Mouse (Mus musculus): ENCODE measurements around the gene Josd2. TPM values are rescaled to one million over a fixed set of nuclear protein-coding genes. Genes with fewer than 3 reads are reported as not detected.

Gene Josd2
- polyA plus RNA-seq, 1 experiment from 2014 or later: 78.5 TPM

DNA sequence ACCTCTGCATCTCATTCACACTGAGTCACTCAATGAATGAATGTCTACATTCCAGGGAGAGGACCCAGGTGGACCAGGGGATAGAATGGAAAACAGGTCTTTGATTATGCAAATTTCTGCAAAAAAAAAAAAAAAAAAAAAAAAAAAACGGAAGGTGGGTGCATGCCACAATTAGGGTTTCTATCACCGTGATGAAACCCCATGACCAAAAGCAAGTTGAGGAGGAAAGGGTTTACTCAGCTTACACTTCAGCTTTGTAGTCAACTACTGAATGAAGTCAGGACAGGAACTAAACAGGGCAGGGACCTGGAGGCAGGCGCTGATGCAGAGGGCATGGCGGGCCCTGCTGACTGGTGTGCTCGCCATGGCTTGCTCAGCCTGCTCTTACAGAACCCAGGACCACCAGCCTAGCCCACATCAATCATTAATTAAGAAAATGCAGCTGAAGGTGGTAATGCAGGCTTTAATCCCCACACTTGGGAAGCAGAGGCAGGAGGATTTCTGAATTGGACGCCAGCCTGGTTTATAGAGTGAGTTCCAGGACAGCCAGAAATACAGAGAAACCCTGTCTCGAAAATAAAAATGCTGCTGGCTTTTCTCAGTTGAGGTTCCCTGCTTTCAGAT is 17.9 kb downstream of the Josd2 start:
- H3K27ac ChIP-seq: no peak overlapping the region
- H3K4me3 ChIP-seq: no peak overlapping the region
- 81% methylated on average over 7 of the region's 7 CpGs for WGBS
- H3K27me3 ChIP-seq (ENCODE audit: poor library complexity, severe bottlenecking): peaks cover 22% of the 10 kb centered on the region
- H3K4me1 ChIP-seq: peaks cover 10% of the 10 kb centered on the region
- no peak for DNase-seq (ENCODE audit: extremely low spot score, low spot score)
- H3K36me3 ChIP-seq (replicated peaks): peaks cover 24% of the 10 kb centered on the region
- H3K9me3 ChIP-seq: no peaks in the 10 kb centered on the region

DNA sequence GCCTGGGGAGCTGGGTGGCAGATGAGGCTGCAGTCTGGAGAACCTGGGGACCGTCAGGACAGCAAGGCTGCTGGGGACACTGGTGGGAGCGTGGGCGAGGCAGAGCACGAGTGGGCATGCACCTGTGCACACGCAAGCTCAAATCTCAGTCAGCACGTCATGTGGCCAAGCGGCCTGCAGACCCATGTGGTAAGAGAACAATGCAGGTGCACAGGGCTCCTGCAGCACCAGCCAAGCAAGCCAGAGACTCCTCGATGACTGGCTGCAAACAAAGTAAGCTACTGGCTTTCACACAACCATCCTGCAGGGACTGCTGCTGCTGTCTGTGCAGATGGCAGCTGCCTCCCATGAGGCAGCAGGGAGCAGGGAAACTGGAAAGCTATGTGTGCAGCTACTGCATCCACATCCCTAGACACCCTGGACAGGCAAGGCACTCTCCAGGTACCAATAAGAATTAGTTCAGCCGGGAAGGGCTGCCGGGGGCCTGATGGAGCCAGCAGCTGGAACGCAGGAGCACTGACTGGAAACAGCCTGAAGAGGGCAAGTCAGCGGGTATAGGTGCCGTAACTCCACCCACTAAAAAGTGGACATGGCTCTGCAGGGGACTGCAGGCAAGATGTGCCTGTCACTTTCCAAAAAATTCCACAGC is 19.3 kb downstream of the Josd2 start:
- no peaks in the 10 kb centered on the region for H3K9me3 ChIP-seq
- no peak for DNase-seq (ENCODE audit: extremely low spot score, low spot score)
- H3K36me3 ChIP-seq (replicated peaks): peaks cover 38% of the 10 kb centered on the region
- H3K27me3 ChIP-seq (ENCODE audit: poor library complexity, severe bottlenecking): peaks cover 11% of the 10 kb centered on the region
- 67% methylated on average over 13 of the region's 13 CpGs for WGBS
- H3K4me3 ChIP-seq: no peak overlapping the region
- H3K4me1 ChIP-seq: peaks cover 10% of the 10 kb centered on the region
- peak overlapping the region; percentile 41; the same call in 1 of the 2 replicates for H3K27ac ChIP-seq

DNA sequence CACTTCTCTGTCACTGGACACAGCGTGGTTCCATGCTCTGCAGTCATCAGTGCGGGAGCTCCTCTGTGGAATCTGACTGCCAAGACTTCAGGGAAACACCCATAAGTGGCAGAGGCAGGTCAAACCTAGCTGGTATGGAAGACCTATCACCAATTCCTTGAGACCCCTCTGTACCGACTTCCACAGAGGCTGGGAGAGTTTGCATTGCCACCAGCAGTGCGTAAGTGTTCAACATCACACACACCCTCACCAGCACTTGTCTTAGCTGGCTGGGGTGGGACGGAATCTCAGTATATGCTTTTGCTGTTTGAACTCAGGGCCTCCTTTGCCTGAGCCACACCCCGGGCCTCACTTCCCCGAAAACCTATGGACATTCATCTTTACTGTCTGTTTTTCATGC is 20.2 kb downstream of the Josd2 start:
- 92% methylated on average over 7 of the region's 7 CpGs for WGBS
- no peak overlapping the region for H3K4me3 ChIP-seq
- peaks cover 47% of the 10 kb centered on the region for H3K36me3 ChIP-seq (replicated peaks)

DNA sequence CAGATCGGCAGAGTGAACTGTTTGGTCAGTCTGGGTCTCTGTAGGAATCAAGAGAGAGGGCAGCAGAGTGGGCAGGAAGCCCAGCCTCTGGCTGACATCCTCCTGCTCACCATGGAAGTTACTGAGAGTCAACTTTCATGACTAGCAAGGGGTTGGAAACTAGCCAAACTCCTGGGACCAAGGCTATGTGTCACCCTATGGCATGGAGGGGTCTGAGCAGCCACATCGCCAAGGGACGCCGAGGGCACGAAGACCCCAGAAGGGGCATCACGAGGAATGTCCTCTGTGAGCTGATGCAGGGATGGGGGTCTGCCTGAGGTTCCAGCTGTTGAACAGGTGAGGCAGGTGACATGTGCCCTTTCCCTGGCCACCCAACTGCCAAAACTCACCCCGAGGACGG is 20.8 kb downstream of the Josd2 start:
- DNase-seq (ENCODE audit: extremely low spot score, low spot score): no peak
- Histone ChIP-seq H3K4me3 (no peak overlapping the region), H3K27ac (no peak overlapping the region), H3K27me3 (ENCODE audit: poor library complexity, severe bottlenecking) (no peaks in the 10 kb centered on the region), H3K9me3 (no peaks in the 10 kb centered on the region), H3K4me1 (peaks cover 10% of the 10 kb centered on the region), H3K36me3 (replicated peaks) (peaks cover 53% of the 10 kb centered on the region)
- 93% methylated on average over 8 of the region's 8 CpGs for WGBS

More for the DNA sequence above, 20.2 kb downstream of the Josd2 start:
- DNase-seq (ENCODE audit: extremely low spot score, low spot score): no peak
- no peaks in the 10 kb centered on the region for H3K9me3 ChIP-seq
- peaks cover 10% of the 10 kb centered on the region for H3K4me1 ChIP-seq
- H3K27ac ChIP-seq: no peak overlapping the region
- 0 out of 2 replicates have a peak, but pooled peaks cover 3% of the 10 kb centered on the region for H3K27me3 ChIP-seq (ENCODE audit: poor library complexity, severe bottlenecking)

DNA sequence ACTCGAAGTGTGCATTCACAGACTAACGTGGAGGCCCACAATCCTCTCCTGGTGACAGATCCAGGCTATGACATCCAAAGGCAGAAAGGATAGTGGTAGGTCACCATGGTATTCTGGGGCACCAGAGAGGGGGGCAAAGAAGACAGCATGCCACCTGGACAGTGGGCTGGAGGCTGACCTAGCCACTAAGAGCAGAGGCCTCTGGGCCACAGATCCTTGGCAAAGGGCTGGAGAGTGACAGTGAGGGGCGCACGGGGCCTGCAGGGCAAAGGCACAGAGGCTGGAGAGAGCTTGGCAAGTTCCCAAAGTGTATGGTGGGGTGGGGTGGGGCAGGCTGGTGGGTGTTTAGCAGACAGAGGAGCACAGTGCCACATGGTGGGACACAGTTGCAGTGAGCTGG is 22.5 kb downstream of the Josd2 start:
- Histone ChIP-seq H3K4me3 (no peak overlapping the region), H3K27me3 (ENCODE audit: poor library complexity, severe bottlenecking) (no peaks in the 10 kb centered on the region), H3K27ac (no peak overlapping the region), H3K4me1 (peaks cover 18% of the 10 kb centered on the region), H3K36me3 (replicated peaks) (peaks cover 66% of the 10 kb centered on the region), H3K9me3 (no peaks in the 10 kb centered on the region)
- no peak for DNase-seq (ENCODE audit: extremely low spot score, low spot score)
- 95% methylated on average over 4 of the region's 4 CpGs for WGBS

DNA sequence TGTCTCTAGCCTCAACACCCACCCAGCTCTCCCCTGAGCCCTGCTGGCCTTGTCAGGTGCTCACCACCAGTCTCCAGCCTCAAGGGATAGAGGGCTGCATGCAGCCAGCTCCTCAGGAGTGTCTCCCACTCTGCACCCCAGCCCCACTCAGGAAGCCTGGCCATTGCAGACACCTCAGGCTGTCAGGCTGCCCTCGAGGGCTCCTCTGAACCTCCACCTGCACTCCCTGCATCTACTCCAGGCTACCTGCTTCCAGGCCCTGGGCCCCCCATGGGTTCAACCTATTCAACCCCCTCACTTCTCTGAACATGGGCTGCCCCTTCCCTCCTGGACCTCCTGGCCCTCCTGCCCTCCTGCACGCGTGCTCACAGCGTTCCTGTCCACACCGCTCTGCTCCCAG is 23.6 kb downstream of the Josd2 start:
- Histone ChIP-seq H3K4me3 (no peak overlapping the region), H3K27ac (no peak overlapping the region), H3K4me1 (peaks cover 24% of the 10 kb centered on the region), H3K36me3 (replicated peaks) (peaks cover 66% of the 10 kb centered on the region), H3K9me3 (no peaks in the 10 kb centered on the region), H3K27me3 (ENCODE audit: poor library complexity, severe bottlenecking) (no peaks in the 10 kb centered on the region)
- WGBS: 96% methylated on average over 5 of the region's 5 CpGs
- DNase-seq (ENCODE audit: extremely low spot score, low spot score): no peak

DNA sequence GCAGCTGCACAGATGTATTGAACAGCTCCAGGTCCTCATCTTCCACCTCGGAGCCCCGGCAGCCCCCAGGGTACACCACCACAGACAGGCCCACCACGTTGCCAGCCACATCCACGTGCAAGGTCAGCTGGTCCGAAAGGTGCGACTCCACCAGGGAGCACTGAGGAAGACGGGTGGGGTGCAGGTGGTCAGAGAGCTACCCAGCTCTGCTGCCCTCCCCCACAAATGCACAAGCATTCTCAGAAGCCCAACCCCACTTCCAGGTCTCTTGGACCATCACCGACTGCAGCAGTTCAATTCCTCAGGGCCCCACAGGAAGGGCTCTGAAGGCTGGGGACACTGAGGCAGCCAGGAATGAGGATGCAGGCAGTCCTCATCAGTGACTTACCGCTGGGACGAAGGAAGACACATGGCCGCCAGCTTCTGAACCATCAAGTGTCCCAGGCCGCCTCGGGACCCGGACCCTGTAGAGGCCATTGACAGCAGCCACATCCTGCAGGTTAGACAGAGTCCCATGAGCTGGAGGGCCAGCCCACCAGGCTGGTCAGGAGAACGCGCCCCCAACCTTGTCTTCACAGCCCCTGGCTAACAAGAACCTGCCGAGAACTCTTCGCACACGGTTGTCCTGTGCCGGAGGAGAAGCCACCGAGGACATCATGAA is 24.5 kb downstream of the Josd2 start:
- H3K36me3 ChIP-seq (replicated peaks): peaks cover 66% of the 10 kb centered on the region
- no peak overlapping the region for H3K4me3 ChIP-seq
- WGBS: 92% methylated on average over 21 of the region's 21 CpGs
- no peak for DNase-seq (ENCODE audit: extremely low spot score, low spot score)
- no peaks in the 10 kb centered on the region for H3K27me3 ChIP-seq (ENCODE audit: poor library complexity, severe bottlenecking)
- no peaks in the 10 kb centered on the region for H3K9me3 ChIP-seq
- no peak overlapping the region for H3K27ac ChIP-seq
- H3K4me1 ChIP-seq: peaks cover 22% of the 10 kb centered on the region

DNA sequence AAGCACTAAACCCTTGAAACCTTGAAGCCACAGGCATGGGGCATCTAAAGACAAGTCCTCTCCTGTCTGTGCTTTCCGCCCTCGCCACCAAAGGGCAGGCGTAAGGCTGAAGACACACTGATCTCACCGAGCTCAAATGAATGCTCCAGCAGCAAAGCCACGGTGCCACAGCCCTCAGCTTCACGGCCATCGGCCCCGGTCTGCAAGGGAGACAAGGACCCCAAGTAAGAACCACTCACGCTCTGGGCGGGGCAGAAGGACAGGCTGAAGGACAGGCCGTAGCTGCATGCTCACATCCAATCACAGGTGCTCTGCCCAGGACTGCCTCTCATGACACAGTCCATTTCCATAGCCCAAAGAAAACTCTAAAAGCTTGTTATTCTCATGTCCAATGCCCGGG is 26.9 kb downstream of the Josd2 start:
- peaks cover 55% of the 10 kb centered on the region for H3K36me3 ChIP-seq (replicated peaks)
- H3K9me3 ChIP-seq: no peaks in the 10 kb centered on the region
- peaks cover 9% of the 10 kb centered on the region; the same call in 1 of the 2 replicates for H3K27me3 ChIP-seq (ENCODE audit: poor library complexity, severe bottlenecking)
- H3K4me1 ChIP-seq: peaks cover 26% of the 10 kb centered on the region
- DNase-seq (ENCODE audit: extremely low spot score, low spot score): no peak
- no peak overlapping the region for H3K27ac ChIP-seq
- WGBS: 96% methylated on average over 12 of the region's 12 CpGs
- H3K4me3 ChIP-seq: peak overlapping the region; percentile 76; the same call in 1 of the 2 replicates

DNA sequence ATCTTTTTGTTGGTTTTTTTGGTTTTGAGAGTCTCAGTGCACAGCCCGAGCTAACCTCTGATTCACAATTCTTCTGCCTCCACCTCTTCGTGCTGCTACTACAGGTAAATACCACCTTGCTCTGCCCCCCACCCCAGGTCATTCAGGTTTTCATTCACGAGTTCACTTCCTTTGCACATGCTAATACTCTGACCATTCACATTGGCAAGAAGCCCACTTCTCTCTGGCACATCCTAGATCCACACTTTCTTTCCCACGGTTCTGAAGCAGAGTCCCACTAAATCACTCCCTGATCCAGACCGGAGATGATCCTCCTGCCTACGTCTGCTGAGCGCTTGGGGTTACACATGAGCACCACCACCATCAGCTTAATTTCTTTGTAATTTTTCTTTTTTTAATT is 27.3 kb downstream of the Josd2 start:
- H3K9me3 ChIP-seq: no peaks in the 10 kb centered on the region
- H3K27me3 ChIP-seq (ENCODE audit: poor library complexity, severe bottlenecking): peaks cover 12% of the 10 kb centered on the region; the same call in 1 of the 2 replicates
- peak overlapping the region; percentile 98 for H3K27ac ChIP-seq
- 89% methylated on average over 7 of the region's 7 CpGs for WGBS
- H3K4me1 ChIP-seq: peaks cover 26% of the 10 kb centered on the region
- no peak for DNase-seq (ENCODE audit: extremely low spot score, low spot score)
- peaks cover 51% of the 10 kb centered on the region for H3K36me3 ChIP-seq (replicated peaks)
- H3K4me3 ChIP-seq: peak overlapping the region; percentile 76

DNA sequence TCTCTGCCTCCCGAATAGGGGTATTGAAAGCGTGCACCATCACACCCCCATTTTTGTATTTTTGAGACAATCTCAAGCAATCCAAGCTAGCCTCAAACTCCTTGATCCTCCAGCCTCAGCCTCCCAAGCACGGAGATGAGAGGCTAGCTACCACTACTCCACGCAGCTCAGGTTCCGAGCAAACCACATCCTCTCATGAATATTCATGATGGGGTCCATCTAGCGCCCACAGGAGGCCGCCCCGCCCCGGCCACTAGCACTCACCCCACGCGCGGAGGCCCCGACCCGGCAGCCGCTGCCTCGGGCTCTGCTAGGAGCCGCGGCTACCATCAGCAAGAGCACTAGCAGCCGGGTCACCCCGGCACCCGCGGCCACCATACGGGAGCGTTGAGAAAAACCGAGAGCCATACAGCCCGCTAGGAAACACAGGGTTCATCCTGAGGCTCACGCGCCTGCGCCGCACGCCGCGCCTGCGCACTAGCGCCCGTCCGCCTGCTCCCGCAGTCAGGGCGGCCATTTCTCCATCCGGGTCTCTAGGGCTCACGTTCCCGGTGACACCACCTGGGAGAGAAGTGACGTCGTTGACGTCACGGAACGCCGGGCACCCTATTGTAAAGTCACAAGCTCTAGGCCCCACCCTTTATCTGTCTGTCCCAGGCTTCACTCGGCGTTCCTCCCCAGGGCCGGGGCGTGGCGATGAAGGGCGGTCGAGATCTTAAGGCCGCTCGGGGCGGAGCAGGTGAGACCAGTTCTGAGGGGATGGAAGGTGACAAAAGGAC is 28.4 kb downstream of the Josd2 start, which contains the start of the genes Emc10 and Fam71e1:
Gene Emc10 (minus strand): TSS at position 538 of the 779 bp plus-strand sequence.
Gene Fam71e1 (plus strand): TSS at position 590 of the 779 bp plus-strand sequence.
- DNase-seq (ENCODE audit: extremely low spot score, low spot score): peak; percentile 99
- H3K4me3 ChIP-seq: peak within 1 kb of the TSS; percentile 76
- H3K4me1 ChIP-seq: peaks cover 26% of the 10 kb centered on the region
- under 1% methylated on average over 58 of the region's 58 CpGs for WGBS
- H3K27me3 ChIP-seq (ENCODE audit: poor library complexity, severe bottlenecking): peaks cover 19% of the 10 kb centered on the region; the same call in 1 of the 2 replicates
- H3K27ac ChIP-seq: peak within 1 kb of the TSS; percentile 98
- H3K9me3 ChIP-seq: no peaks in the 10 kb centered on the region
- peaks cover 40% of the 10 kb centered on the region for H3K36me3 ChIP-seq (replicated peaks)

DNA sequence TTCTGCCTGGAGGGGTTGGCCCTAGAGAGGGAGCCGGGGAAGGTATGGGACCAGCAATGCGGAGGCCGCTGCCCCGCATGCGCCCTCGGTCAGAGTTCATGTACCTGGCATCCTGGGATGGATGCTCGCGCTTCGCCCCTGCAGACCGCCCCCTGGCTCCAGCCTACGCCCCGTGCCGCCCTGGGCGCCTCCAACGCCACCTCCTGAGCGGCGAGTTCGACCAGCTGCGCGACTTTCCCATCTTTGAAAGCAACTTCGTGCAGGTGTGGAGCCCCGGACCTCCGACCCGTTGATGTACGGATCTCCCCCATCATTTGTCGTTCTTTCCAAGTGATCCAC is 29.0 kb downstream of the Josd2 start:
- Histone ChIP-seq H3K9me3 (no peaks in the 10 kb centered on the region), H3K27me3 (ENCODE audit: poor library complexity, severe bottlenecking) (peaks cover 19% of the 10 kb centered on the region; the same call in 1 of the 2 replicates), H3K4me3 (peak overlapping the region; percentile 76), H3K27ac (peak overlapping the region; percentile 98), H3K4me1 (peaks cover 26% of the 10 kb centered on the region), H3K36me3 (replicated peaks) (peaks cover 35% of the 10 kb centered on the region)
- WGBS: under 1% methylated on average over 26 of the region's 26 CpGs
- DNase-seq (ENCODE audit: extremely low spot score, low spot score): no peak

DNA sequence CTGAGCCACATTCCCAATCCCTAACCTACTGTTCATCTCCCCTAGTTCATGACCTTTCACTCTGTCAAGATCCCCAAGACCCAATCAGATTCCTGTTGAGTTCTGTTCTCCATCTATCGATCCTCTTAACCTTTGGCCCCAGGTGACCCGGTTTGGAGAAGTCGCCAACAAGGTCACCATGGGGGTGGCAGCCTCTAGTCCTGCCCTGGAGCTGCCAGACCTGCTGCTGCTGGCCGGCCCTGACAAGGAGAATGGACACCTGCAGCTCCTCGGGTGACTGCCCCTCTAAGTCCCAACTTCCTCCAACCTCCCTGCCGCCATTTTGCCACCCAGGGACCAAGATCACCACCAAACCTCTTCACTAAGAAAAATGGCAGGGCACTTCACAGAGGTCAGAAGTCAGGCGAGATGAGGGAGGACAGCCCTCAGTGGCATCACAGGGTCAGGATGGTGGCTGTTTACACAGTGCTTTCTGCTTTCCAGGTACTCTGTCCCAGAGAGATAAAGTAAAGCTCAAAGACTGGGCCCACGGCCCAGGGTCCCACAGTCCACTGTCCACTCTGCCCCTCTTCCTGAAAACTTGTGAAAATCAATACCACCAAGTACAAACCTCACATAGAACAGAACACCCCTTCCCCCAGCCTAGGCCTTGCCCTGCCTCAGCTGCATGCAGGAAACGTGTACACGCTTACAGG is 29.7 kb downstream of the Josd2 start:
- H3K4me3 ChIP-seq: peak overlapping the region; percentile 76
- 85% methylated on average over 10 of the region's 10 CpGs for WGBS
- H3K27ac ChIP-seq: peak overlapping the region; percentile 98
- H3K4me1 ChIP-seq: peaks cover 26% of the 10 kb centered on the region
- no peak for DNase-seq (ENCODE audit: extremely low spot score, low spot score)
- H3K36me3 ChIP-seq (replicated peaks): peaks cover 27% of the 10 kb centered on the region
- H3K27me3 ChIP-seq (ENCODE audit: poor library complexity, severe bottlenecking): peaks cover 19% of the 10 kb centered on the region; the same call in 1 of the 2 replicates
- no peaks in the 10 kb centered on the region for H3K9me3 ChIP-seq
